Comparison of ENCODE assay signal across 8 mouse cellular contexts in genomic region chr6:94163325-94163995, GRCm38 (mm10).
DNase-seq lines count a peak whose midpoint lies in the region; ATAC-seq and TF ChIP-seq lines count a peak whose summit lies in the region.

No protein-coding gene starts in this region.

- ATAC-seq in lung, embryonic 15.5 days (ENCODE audit: borderline replicate concordance, extremely low read depth, low FRiP score, low TSS enrichment): no peak
- peak; percentile 18; the same call in 1 of the 2 replicates for ATAC-seq in intestine, embryonic 16.5 days

- DNase-seq in embryo, embryonic 10 days (ENCODE audit: low spot score): peak; percentile 46
- no peak for DNase-seq in embryo, embryonic 11 days
- DNase-seq in lung, adult 2 months: no peak
- no peak for DNase-seq in retina, embryonic 14.5 days (ENCODE audit: low spot score)
- DNase-seq in thymus, adult 2 months: no peak

- no peaks in the 10 kb centered on the region for H3K9me3 ChIP-seq in lung, embryonic 15.5 days
- H3K9me3 ChIP-seq in intestine, embryonic 16.5 days (ENCODE audit: control insufficient read depth, low read length): no peaks in the 10 kb centered on the region

- peaks cover 55% of the 10 kb centered on the region for H3K4me1 ChIP-seq in lung, embryonic 15.5 days
- H3K4me1 ChIP-seq in lung, adult 2 months (ENCODE audit: control insufficient read depth, insufficient read depth, low read length): peaks cover 9% of the 10 kb centered on the region; the same call in 1 of the 2 replicates
- peaks cover 52% of the 10 kb centered on the region for H3K4me1 ChIP-seq in intestine, embryonic 16.5 days (ENCODE audit: control insufficient read depth, insufficient read depth, low read length)
- H3K4me1 ChIP-seq in olfactory bulb, adult 2 months (ENCODE audit: control insufficient read depth, insufficient read depth, low read length): peaks cover 8% of the 10 kb centered on the region; the same call in 1 of the 2 replicates
- no peaks in the 10 kb centered on the region for H3K4me1 ChIP-seq in thymus, adult 2 months (replicated peaks; ENCODE audit: control insufficient read depth, insufficient read depth, low read length)

- H3K9ac ChIP-seq in lung, embryonic 15.5 days: no peak overlapping the region
- peak overlapping the region; percentile 3; the same call in 1 of the 2 replicates for H3K9ac ChIP-seq in intestine, embryonic 16.5 days (ENCODE audit: low read depth, low read length)

- H3K27ac ChIP-seq in lung, embryonic 15.5 days: peak overlapping the region; percentile 68
- H3K27ac ChIP-seq in intestine, embryonic 16.5 days (ENCODE audit: low read length): peak overlapping the region; percentile 78
- peak overlapping the region; percentile 67; the same call in 1 of the 2 replicates for H3K27ac ChIP-seq in olfactory bulb, adult 2 months (ENCODE audit: insufficient read depth, low read depth, low read length)
- H3K27ac ChIP-seq in thymus, adult 2 months (ENCODE audit: control insufficient read depth, insufficient read depth, low read length): no peak overlapping the region

- no peaks in the 10 kb centered on the region for H3K27me3 ChIP-seq in lung, embryonic 15.5 days
- H3K27me3 ChIP-seq in intestine, embryonic 16.5 days (replicated peaks; ENCODE audit: control insufficient read depth, insufficient read depth, low read length): no peaks in the 10 kb centered on the region
- no peaks in the 10 kb centered on the region for H3K27me3 ChIP-seq in thymus, adult 2 months (ENCODE audit: control insufficient read depth, insufficient read depth, low read length)

- no peak for TF ChIP-seq CTCF in lung, adult 2 months (IDR thresholded peaks at IDR 0.05; ENCODE audit: insufficient read depth, low read length)
- TF ChIP-seq CTCF in olfactory bulb, adult 2 months (IDR thresholded peaks at IDR 0.05; ENCODE audit: insufficient read depth, low read depth, low read length): no peak
- TF ChIP-seq CTCF in thymus, adult 2 months (IDR thresholded peaks at IDR 0.05; ENCODE audit: borderline replicate concordance, control insufficient read depth, extremely low read depth, insufficient read depth, low read length, poor library complexity): no peak

- no peak for TF ChIP-seq POLR2A in lung, adult 2 months (IDR thresholded peaks at IDR 0.05; ENCODE audit: borderline replicate concordance, extremely low read depth, low read depth, low read length)
- TF ChIP-seq POLR2A in olfactory bulb, adult 2 months (IDR thresholded peaks at IDR 0.05; ENCODE audit: insufficient read depth, low read depth, low read length): no peak
- TF ChIP-seq POLR2A in thymus, adult 2 months (IDR thresholded peaks at IDR 0.05; ENCODE audit: control insufficient read depth, extremely low read depth, insufficient read depth, low read length, poor library complexity): no peak

- H3K4me2 ChIP-seq in lung, embryonic 15.5 days: peak overlapping the region; percentile 37
- H3K4me2 ChIP-seq in intestine, embryonic 16.5 days (ENCODE audit: low read depth, low read length): peak overlapping the region; percentile 26

- whole genome bisulfite sequencing in lung, embryonic 15.5 days: 17% methylated on average over 9 of the region's 9 CpGs
- WGBS in lung, adult 2 months: 28% methylated on average over 9 of the region's 9 CpGs
- 14% methylated on average over 9 of the region's 9 CpGs for WGBS in intestine, embryonic 16.5 days
- 18% methylated on average over 9 of the region's 9 CpGs for WGBS in olfactory bulb, adult 2 months
- 61% methylated on average over 9 of the region's 9 CpGs for WGBS in thymus, adult 2 months

- no peak overlapping the region for H3K4me3 ChIP-seq in lung, embryonic 15.5 days
- H3K4me3 ChIP-seq in lung, adult 2 months (replicated peaks; ENCODE audit: extremely low read depth, low read depth, low read length): no peak overlapping the region
- 0 out of 2 replicates have a peak overlapping the region, but pooled peaks have one; percentile 1 for H3K4me3 ChIP-seq in intestine, embryonic 16.5 days (ENCODE audit: low read length)
- no peak overlapping the region for H3K4me3 ChIP-seq in olfactory bulb, adult 2 months (ENCODE audit: insufficient read depth, low read depth, low read length)
- H3K4me3 ChIP-seq in thymus, adult 2 months (ENCODE audit: control insufficient read depth, insufficient read depth, low read length): no peak overlapping the region

- no peaks in the 10 kb centered on the region for H3K36me3 ChIP-seq in lung, embryonic 15.5 days
- no peaks in the 10 kb centered on the region for H3K36me3 ChIP-seq in intestine, embryonic 16.5 days (ENCODE audit: control insufficient read depth, insufficient read depth, low read length)
- H3K36me3 ChIP-seq in thymus, adult 2 months (ENCODE audit: control insufficient read depth, insufficient read depth, low read length): no peaks in the 10 kb centered on the region
